Mouse (Mus musculus) kidney, postnatal 25 days (tissue): ENCODE results near the gene Ccdc92.

Source experiments
- DNase-seq, 2 experiments: peaks; one replicate each; pipeline ENCODE4 v3.0.0; 2021; ENCODE audit warnings: mixed read lengths in 2 of 2

The Ccdc92 gene

DNA sequence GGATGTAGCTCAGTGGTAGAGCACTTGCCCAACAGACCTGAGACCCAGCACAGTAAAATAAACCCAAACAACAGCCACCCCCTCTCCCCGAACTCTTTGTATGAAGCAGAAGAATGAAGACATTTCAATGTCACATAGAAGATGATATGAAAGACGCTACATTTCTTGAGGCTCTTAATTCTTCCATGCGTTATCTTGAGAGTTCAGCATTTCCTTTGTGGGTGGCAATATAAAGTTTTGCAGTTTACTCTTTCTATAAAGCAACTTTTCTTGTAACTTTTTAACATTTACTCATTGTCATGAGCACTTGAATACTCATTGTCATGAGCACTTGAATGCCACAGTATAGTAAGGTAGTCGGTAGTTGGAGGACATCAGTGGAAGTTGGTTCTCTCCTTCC is 8.0 kb downstream of the Ccdc92 start:
- no peak for DNase-seq

DNA sequence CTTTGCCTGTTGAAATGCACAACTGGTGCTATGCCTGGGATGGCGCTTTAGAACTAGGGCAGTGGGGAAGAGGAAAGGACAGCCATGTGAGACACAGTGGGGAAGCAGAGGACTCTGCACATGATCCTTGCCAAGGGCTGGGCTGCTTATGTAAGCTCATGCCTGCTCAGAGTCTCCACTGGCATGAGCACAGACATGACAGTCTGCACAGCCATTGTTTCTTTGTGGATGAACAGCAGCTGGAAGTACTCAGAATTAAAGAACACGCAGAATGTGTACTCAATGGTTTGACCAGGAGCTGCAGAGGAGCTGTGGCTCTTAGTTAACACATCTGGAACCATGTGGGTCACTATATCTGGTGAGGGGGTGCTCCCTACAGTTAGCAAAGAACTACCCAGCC is 9.1 kb downstream of the Ccdc92 start:
- DNase-seq, result no peak

DNA sequence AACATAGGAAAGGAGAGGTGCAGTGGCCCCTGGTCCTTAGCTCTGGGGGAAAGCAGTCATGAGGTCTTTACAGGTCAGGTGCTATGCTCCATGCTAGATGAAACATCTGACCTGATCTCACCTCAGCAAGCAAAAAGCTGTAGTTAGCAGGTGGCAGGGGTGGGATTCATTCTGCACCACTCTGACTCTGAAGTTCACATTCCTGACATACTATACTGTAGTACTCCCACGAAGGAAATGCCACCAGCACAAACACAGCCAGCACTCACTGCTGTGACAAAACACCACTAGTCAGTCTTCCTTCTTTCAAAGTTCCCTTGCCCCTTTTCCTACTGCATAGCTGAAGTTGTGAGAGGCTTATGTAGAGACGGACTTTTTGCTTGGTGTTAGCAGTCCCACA is 9.9 kb downstream of the Ccdc92 start:
- no peak for DNase-seq

GRCm38 (mm10) chr5:124851572-124851971 is 10.7 kb downstream of the Ccdc92 start:
- no peak for DNase-seq

GRCm38 (mm10) chr5:124848994-124849393 is 13.2 kb downstream of the Ccdc92 start:
- DNase-seq, result no peak

DNA sequence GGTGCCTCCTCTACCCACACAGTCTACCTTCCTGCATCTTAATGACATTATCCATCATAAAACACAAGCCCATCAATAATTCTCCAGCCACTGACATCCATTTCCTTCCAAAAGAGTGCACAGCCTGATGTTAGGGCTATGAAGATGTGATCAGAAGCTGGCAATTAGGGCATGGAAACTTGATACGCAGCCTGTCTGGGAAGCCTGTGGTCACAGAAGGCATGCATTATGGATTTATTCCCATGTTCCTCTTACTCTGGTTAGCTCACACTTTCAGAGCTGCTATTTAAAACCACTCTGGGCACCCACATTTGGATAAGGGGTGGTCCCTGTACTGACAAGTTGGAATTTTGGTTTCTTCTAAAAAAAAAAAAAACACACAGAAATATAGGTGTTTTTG is 15.2 kb downstream of the Ccdc92 start:
- no peak for DNase-seq

- no peak for DNase-seq
These were observed 17.3 kb downstream of the Ccdc92 start for GRCm38 (mm10) chr5:124844929-124845328.

DNA sequence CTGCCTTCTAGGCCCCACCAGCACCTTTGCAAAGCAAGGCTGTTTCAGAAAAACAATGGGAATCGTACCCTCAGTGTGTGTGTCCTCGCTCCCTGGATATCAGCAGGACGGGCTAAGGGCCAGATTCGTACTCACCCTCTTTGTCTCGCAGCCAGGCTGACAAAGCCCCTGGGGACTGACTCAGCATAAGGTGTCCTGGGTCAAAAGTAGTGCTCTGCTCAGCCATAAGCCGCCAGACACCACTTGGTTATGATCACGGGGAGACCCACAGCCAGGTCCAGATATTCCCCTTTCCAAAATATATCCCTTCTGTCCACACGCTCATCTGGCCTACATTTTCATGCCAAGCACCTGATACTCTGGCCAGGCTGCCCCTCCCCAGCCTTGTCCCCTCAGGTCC is 18.8 kb downstream of the Ccdc92 start:
- peak in 1 of 2 experiments; percentile 17 for DNase-seq

DNA sequence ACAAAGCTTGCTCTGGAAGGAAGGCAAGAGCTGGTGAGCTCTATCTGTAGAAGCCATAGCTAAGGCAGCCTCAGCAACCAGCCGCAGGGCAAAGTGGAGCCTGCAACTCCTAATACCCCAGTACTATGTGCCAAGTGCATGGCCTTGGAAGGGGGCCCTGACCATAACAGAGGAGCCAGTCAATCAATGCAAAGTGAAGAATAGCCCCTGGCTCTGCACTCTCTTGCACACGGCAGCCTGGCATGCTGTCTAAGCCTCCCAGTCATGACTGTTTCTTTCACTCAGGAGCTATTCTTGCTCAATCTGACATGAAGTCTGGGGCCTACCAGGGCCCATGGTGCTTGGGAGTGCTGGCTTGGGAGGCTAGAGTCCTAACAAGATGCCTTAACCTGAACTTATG is 21.6 kb downstream of the Ccdc92 start:
- no peak for DNase-seq

- DNase-seq, result no peak
These were observed 22.0 kb downstream of the Ccdc92 start for GRCm38 (mm10) chr5:124840202-124840601.

DNA sequence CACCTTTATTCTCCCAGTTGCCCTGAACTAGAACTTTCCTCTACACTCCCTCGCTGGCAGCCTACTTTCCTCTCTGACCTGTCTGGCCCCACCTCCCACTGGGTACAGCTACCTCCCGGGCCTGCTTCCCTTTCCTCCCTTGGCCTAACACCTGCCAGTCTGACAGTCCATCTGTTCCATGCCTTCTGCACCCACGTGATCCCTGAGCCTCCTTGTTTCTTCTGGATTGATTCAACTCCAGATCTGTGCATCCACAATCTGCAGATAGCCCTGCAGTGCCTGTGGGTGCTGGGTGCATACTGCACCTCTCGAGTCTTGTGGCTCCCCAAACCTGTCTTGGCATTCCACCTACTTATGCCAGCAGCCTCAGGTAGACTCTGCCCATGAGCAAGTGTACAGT is 25.6 kb downstream of the Ccdc92 start:
- no peak for DNase-seq

DNA sequence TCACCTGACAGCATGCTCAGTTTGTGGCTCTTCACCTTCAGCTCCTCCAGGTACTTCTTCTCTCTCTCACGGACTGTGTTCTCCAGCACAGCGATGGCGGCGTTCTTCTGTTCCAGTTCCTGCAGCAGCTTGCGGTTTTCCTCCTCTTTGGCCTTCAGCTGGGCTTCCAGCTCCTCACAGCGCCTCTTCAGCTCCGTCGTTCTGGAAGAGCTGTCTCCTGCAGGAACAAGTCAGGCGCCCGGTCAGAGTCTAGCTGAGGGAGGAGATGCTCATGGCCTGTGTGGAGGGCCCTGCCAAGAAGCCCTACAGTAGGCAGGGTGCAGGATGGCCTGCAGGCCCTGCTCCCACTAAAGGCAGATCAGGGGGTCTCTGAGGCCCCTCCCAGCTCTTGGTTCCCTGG is 26.1 kb downstream of the Ccdc92 start:
- DNase-seq, result no peak

DNA sequence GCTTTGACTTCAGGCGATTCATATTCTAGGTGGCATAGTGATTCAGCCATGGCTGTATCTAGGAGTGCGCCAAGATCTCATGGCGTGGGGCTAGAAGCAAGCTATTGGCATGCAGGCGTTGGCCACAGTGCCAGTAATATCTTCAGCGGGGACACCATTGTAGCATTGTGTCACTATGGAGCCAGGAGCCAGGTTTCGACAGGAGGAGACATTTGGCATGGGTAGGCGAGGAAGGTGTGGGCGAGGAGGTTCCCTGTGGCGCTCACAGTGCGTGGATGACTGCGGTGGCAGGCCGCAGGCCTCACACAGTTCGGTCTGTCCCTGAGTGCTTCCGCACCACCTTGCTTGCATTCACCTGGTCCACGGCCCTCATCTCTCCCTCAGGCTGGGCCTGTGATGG is 27.0 kb downstream of the Ccdc92 start:
- no peak for DNase-seq

GRCm38 (mm10) chr5:124830331-124830730 is 31.9 kb downstream of the Ccdc92 start:
- no peak for DNase-seq

GRCm38 (mm10) chr5:124822128-124822894 is 39.9 kb downstream of the Ccdc92 start:
- no peak for DNase-seq

DNA sequence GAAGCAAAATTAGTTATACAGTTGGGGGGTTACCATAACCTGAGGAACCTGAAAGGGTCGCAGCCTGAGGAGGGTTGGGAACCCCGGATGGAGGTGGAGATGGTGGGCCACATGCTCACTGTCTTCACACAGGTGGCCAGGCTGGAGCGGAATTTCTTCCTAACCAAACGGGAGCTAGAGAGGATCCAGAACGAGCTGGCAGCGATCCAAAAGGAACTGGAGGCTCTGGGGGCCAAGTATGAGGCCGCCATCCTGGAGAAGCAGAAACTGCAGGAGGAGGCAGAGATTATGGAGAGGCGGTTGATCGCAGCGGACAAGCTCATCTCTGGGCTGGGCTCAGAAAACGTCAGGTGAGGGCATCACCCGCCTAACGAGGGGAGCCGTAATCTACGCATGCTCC is 45.2 kb downstream of the Ccdc92 start:
- no peak for DNase-seq

- no peak for DNase-seq
These were observed 47.4 kb downstream of the Ccdc92 start for GRCm38 (mm10) chr5:124814797-124815196.

DNA sequence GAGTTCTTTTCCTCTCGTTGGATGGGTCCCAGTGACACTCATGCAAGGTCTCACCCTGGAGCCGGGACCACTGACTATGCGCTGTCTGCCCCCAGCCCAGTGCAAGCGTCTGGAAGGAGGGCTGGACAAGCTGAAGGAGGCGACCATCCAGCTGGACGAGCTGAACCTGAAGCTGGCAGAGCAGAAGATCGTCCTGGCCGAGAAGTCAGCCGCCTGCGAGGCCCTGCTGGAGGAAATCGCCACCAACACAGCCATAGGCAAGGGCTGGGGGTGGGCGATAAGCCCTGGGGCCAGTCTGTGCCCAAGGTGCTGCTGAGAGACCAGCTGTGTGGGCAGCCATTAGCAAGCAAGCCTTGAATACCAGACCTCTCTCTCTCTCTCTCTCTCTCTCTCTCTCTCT is 49.8 kb downstream of the Ccdc92 start:
- DNase-seq, result no peak

GRCm38 (mm10) chr5:124809708-124810366 is 52.4 kb downstream of the Ccdc92 start:
- no peak for DNase-seq

DNA sequence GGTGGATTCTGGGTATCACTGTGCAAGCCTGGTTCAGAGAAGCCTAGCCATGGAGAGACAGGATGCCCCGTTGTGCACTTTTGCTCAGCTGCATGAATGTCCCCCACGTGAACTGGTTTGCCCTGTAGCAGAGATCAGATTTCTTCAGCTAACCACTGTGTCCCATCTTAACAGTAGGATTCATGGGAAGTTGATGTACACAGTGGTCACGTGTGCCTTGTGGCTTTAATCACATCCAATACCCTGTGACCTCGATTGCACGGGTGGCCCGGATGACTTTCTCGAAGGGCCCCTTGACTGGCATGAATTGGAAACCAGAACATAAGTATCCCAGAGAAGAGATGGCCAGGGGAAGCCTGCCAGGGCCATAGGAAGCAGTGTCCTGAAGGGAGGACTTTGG is 70.1 kb downstream of the Ccdc92 start:
- no peak for DNase-seq

DNA sequence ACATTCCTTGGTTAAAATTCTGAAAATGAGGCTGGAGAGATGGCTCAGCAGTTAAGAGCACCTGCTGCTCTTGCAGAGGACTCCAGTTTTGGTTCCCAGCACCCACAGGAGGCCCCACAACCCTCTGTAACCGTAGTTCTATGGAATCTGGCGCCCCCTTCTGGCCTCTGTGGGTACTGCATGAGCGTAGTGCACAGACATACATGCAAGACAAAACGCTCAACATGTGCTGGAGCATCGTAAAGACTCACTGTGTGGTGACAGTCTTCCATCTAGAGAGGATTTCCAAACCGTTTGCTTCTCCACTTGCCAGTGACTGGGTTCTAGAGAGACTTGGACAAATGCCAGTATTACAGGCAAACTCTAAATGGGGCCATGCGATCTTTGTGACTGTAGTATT is 76.6 kb downstream of the Ccdc92 start:
- no peak for DNase-seq
